Mouse (Mus musculus) forebrain, embryonic 11.5 days (tissue): ENCODE measurements around the gene Mag. TPM values are rescaled to one million over a fixed set of nuclear protein-coding genes. Genes with fewer than 3 reads are reported as not detected.

Experiments
- ATAC-seq: fragments of 200-750 bp; cut with Nextera tagmentation; replicated peaks from 2 replicates; pipeline ENCODE4 v1.8.0; 2017; ENCODE audit warnings: moderate TSS enrichment; ENCODE audit not compliant: low FRiP score
- DNase-seq: peaks from one replicate; pipeline ENCODE4 v3.0.0-alpha.2; 2017; ENCODE audit warnings: low spot score
- H3K27ac ChIP-seq: fragments of 300-500 bp; sonication (generic); 2 replicates; pipeline ENCODE4 v1.5.1; 2014; ENCODE audit warnings: low read depth, low read length
- H3K27me3 ChIP-seq: fragments of 300-500 bp; sonication (generic); 2 replicates; pipeline ENCODE4 v1.6.1; 2014; ENCODE audit warnings: mild to moderate bottlenecking, low read length, mixed read lengths; ENCODE audit not compliant: control insufficient read depth, insufficient read depth
- H3K36me3 ChIP-seq: fragments of 300-500 bp; sonication (generic); 2 replicates; pipeline ENCODE4 v1.6.1; 2014; ENCODE audit warnings: mild to moderate bottlenecking, low read length, moderate library complexity, mixed read lengths; ENCODE audit not compliant: control insufficient read depth, insufficient read depth
- H3K4me1 ChIP-seq: fragments of 300-500 bp; sonication (generic); replicated peaks from 2 replicates; pipeline ENCODE4 v1.6.1; 2014; ENCODE audit warnings: low read length, mixed read lengths; ENCODE audit not compliant: control insufficient read depth, insufficient read depth
- H3K4me2 ChIP-seq: fragments of 300-500 bp; sonication (generic); 2 replicates; pipeline ENCODE4 v1.6.1; 2014; ENCODE audit warnings: low read depth, mild to moderate bottlenecking, low read length, moderate library complexity, mixed read lengths; ENCODE audit not compliant: severe bottlenecking
- H3K4me3 ChIP-seq: fragments of 300-500 bp; sonication (generic); 2 replicates; pipeline ENCODE4 v1.5.1; 2014; ENCODE audit warnings: low read depth, low read length
- H3K9ac ChIP-seq: fragments of 300-500 bp; sonication (generic); 2 replicates; pipeline ENCODE4 v1.6.1; 2014; ENCODE audit warnings: low read length
- H3K9me3 ChIP-seq: fragments of 300-500 bp; sonication (generic); 2 replicates; pipeline ENCODE4 v1.6.1; 2016; ENCODE audit warnings: low read length, mixed read lengths; ENCODE audit not compliant: control insufficient read depth
- WGBS: fragments of 180-500 bp; shearing (Covaris S2); extraction: QIAGEN DNeasy Blood & Tissue Kit; methylation state at CpG from one replicate; pipeline ENCODE4 v1.1.7; 2014; 5-methylcytosine and 5-hydroxymethylcytosine counted together
- polyA plus RNA-seq: library from polyadenylated mRNA; unstranded; fragments of >200 nt; fragmentation: Nextera tagmentation; extraction: Ambion mirVana; gene quantifications from 2 replicates; pipeline ENCODE4 v1.2.1, GENCODE M21; 2014

Gene Mag
- polyA plus RNA-seq, 1 experiment from 2014 or later: 0.20 TPM

DNA sequence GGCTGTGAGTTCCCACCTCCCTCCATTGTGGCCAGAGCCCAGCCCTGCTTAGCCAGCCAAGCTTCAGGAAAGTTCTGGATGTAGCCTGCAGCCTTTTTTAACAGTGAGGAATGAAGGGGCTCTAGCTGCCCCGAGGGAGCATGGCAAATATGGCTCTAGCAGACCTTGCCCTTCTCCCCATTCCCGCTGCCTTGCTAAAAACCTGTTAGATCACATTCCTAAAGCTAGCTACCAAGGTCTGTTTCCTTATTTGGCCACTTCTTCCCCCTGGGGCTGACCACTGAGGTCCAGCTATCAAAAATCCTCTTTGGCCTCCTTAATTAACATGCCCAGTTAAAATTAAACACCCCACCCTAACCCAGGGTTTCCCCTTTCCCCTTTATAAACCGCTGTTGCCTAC is 22.2 kb downstream of the Mag start:
- Histone ChIP-seq H3K36me3 (no peaks in the 10 kb centered on the region), H3K4me3 (no peak overlapping the region), H3K4me2 (no peak overlapping the region), H3K9ac (no peak overlapping the region), H3K27ac (no peak overlapping the region), H3K9me3 (no peaks in the 10 kb centered on the region), H3K4me1 (no peaks in the 10 kb centered on the region), H3K27me3 (no peaks in the 10 kb centered on the region)
- ATAC-seq (no peak), DNase-seq (no peak)
- 59% methylated on average over 3 of the region's 3 CpGs for WGBS

- Histone ChIP-seq H3K4me1 (no peaks in the 10 kb centered on the region), H3K27ac (no peak overlapping the region), H3K9ac (no peak overlapping the region), H3K27me3 (no peaks in the 10 kb centered on the region), H3K4me3 (no peak overlapping the region), H3K36me3 (no peaks in the 10 kb centered on the region), H3K9me3 (no peaks in the 10 kb centered on the region), H3K4me2 (no peak overlapping the region)
- ATAC-seq: no peak
- no peak for DNase-seq
- WGBS: 84% methylated on average over 9 of the region's 9 CpGs
Observed at GRCm38 (mm10) chr7:30891746-30892145, 22.9 kb downstream of the Mag start.

DNA sequence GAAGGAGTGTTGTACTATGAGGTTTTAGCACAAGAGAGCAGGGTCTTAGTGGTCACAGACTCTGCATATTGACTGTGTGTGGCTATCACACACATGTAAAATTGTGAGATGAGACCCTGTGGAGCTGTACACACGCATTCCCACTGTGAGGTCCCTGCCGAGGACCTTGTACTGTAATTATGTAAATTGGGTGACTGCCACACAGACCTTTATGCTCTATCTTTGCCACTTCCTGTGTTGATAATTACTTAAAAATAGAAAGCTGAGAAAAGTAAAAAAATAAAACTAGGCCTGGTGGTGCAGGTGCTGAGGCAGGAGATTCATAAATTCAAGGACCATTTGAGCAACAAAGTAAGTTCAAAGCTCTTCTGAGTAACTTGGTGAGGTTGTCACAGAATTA is 24.0 kb downstream of the Mag start:
- Histone ChIP-seq H3K27me3 (no peaks in the 10 kb centered on the region), H3K9ac (no peak overlapping the region), H3K4me3 (no peak overlapping the region), H3K4me1 (no peaks in the 10 kb centered on the region), H3K36me3 (no peaks in the 10 kb centered on the region), H3K9me3 (no peaks in the 10 kb centered on the region), H3K4me2 (no peak overlapping the region), H3K27ac (no peak overlapping the region)
- ATAC-seq: no peak
- WGBS: 82% methylated on average over 2 of the region's 2 CpGs
- DNase-seq: no peak

GRCm38 (mm10) chr7:30888786-30889185 is 25.9 kb downstream of the Mag start:
- H3K9me3 ChIP-seq: no peaks in the 10 kb centered on the region
- DNase-seq (no peak), ATAC-seq (no peak)
- no peaks in the 10 kb centered on the region for H3K36me3 ChIP-seq
- H3K27ac ChIP-seq: no peak overlapping the region
- H3K4me2 ChIP-seq: no peak overlapping the region
- no peak overlapping the region for H3K4me3 ChIP-seq
- 84% methylated on average over 7 of the region's 7 CpGs for WGBS
- no peak overlapping the region for H3K9ac ChIP-seq
- no peaks in the 10 kb centered on the region for H3K4me1 ChIP-seq
- no peaks in the 10 kb centered on the region for H3K27me3 ChIP-seq

DNA sequence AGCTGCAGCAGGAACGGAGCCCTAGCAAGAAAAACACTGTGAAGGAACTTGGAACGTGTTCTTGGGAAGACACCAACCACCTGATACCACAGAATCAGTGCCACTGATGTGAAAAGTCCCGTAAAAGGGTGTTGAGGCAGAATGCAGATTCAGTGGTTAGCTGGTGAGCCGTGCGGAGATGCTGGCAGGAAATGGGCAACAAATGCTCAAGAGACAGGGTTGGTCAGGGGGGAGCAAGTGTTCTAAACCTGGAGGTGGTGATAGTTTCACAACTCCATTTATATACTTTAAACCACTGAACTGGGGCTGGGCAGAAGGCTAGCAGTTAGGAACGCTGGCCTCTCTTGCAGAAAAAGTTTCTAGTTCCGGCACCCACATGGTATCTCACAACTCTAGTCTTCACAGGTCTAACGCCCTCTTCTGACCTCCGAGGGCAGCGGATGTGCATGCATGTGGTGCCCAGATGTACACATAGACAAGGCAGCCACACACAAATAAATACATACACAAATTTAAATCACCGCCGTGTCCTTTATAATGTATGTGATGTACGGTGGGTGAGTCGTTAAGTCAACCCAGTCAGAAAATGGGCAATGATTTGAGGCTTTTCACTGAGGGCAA is 27.0 kb downstream of the Mag start:
- 88% methylated on average over 14 of the region's 14 CpGs for WGBS
- Histone ChIP-seq H3K27ac (no peak overlapping the region), H3K9ac (no peak overlapping the region), H3K9me3 (no peaks in the 10 kb centered on the region), H3K4me2 (no peak overlapping the region), H3K4me1 (no peaks in the 10 kb centered on the region), H3K27me3 (no peaks in the 10 kb centered on the region), H3K4me3 (no peak overlapping the region), H3K36me3 (no peaks in the 10 kb centered on the region)
- no peak for DNase-seq
- ATAC-seq: no peak

GRCm38 (mm10) chr7:30886852-30887251 is 27.8 kb downstream of the Mag start:
- Histone ChIP-seq H3K4me1 (no peaks in the 10 kb centered on the region), H3K27ac (no peak overlapping the region), H3K36me3 (no peaks in the 10 kb centered on the region), H3K4me2 (no peak overlapping the region), H3K27me3 (no peaks in the 10 kb centered on the region), H3K9me3 (no peaks in the 10 kb centered on the region), H3K9ac (no peak overlapping the region), H3K4me3 (no peak overlapping the region)
- no peak for ATAC-seq
- 85% methylated on average over 4 of the region's 4 CpGs for WGBS
- DNase-seq: no peak

DNA sequence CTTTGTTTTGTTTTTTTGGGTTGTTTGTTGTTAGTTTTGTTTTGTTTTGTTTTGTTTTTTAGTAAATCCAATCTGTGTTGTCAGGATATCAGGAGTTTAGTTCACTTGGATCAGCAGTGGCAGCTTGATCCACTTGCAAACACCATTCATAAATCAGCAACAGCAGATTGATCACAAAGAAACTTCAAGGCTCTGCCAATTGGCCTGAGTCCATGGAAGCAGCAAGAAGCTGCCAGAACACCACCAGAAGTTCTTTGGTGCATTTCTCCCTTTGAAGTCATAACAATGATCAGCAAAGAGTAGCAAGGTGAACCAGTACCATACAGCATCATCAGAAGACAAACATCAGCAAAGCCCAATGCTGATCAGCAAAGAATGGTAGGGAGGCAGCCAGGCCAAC is 30.6 kb downstream of the Mag start:
- Histone ChIP-seq H3K9me3 (no peaks in the 10 kb centered on the region), H3K4me1 (no peaks in the 10 kb centered on the region), H3K27ac (no peak overlapping the region), H3K4me2 (no peak overlapping the region), H3K36me3 (no peaks in the 10 kb centered on the region), H3K4me3 (no peak overlapping the region), H3K27me3 (no peaks in the 10 kb centered on the region), H3K9ac (no peak overlapping the region)
- ATAC-seq (no peak), DNase-seq (no peak)

- DNase-seq (no peak), ATAC-seq (no peak)
- no peak overlapping the region for H3K4me3 ChIP-seq
Observed at GRCm38 (mm10) chr7:30881367-30881766, 33.3 kb downstream of the Mag start.

GRCm38 (mm10) chr7:30880176-30880575 is 34.5 kb downstream of the Mag start, which contains the start of gene Cd22:
TSS of gene Cd22 (minus strand) at chr7:30880342.
- H3K4me2 ChIP-seq: no peak within 1 kb of the TSS
- ATAC-seq (no peak), DNase-seq (no peak)
- H3K9me3 ChIP-seq: no peaks in the 10 kb centered on the region
- no peaks in the 10 kb centered on the region for H3K36me3 ChIP-seq
- H3K9ac ChIP-seq: no peak within 1 kb of the TSS
- no peak within 1 kb of the TSS for H3K27ac ChIP-seq
- H3K4me3 ChIP-seq: no peak within 1 kb of the TSS
- WGBS: 64% methylated on average over 7 of the region's 7 CpGs
- no peaks in the 10 kb centered on the region for H3K4me1 ChIP-seq
- no peaks in the 10 kb centered on the region for H3K27me3 ChIP-seq

More at GRCm38 (mm10) chr7:30881367-30881766, 33.3 kb downstream of the Mag start:
- Histone ChIP-seq H3K27me3 (no peaks in the 10 kb centered on the region), H3K36me3 (no peaks in the 10 kb centered on the region), H3K4me1 (no peaks in the 10 kb centered on the region), H3K4me2 (no peak overlapping the region), H3K9me3 (no peaks in the 10 kb centered on the region), H3K9ac (no peak overlapping the region), H3K27ac (no peak overlapping the region)
- WGBS: 91% methylated on average over 3 of the region's 3 CpGs
